ENCODE assay signal across 23 mouse cellular contexts in the genomic region with DNA sequence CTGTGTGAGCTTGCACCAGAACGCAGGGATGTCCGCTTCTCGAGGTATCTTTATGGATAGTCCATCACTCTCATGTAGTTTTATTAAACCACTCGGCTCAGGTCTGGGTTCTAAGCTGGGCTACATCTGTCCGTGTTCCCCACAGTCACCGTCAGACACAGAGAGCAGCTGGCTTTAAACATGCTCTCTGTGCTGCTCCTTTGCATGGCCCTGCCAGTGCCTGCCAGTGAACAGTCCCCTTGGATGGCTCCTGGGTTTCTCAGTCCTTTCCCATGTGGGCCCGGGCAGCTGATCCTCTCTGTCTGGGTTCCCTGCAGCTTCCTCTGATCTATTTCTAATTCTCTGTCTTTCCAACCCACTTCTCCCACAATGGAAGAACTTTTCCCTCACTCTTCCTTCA.
DNase-seq lines count a peak whose midpoint lies in the region; ATAC-seq and TF ChIP-seq lines count a peak whose summit lies in the region.
"Had no signal": no experiment of that assay in that cellular context is flagged by ENCODE, and none has a peak within 500 bp of the region (broad histone marks: within the 10 kb centered on the region; RNA-seq: fewer than 3 reads in every experiment).

No protein-coding gene starts in this region.

- H3K4me3 ChIP-seq in forebrain, embryonic 10.5 days = no peak overlapping the region
- no peak overlapping the region for H3K4me3 ChIP-seq in forebrain, embryonic 14.5 days (ENCODE audit: low read depth, low read length)
- H3K4me3 ChIP-seq in hindbrain, embryonic 10.5 days = no peak overlapping the region
- no peak overlapping the region for H3K4me3 ChIP-seq in hindbrain, embryonic 12.5 days
- no peak overlapping the region for H3K4me3 ChIP-seq in midbrain, embryonic 10.5 days
- no peak overlapping the region for H3K4me3 ChIP-seq in midbrain, embryonic 13.5 days (replicated peaks)
- peak overlapping the region; percentile 69 for H3K4me3 ChIP-seq in E14TG2a.4 (replicated peaks; ENCODE audit: low read length)
- H3K4me3 ChIP-seq: embryonic facial prominence, embryonic 12.5 days; embryonic facial prominence, embryonic 15.5 days; forebrain, embryonic 12.5 days; heart, embryonic 13.5 days had no signal

- WGBS in forebrain, embryonic 10.5 days = 88% methylated on average over 7 of the region's 7 CpGs
- WGBS in forebrain, embryonic 14.5 days = 82% methylated on average over 7 of the region's 7 CpGs
- 86% methylated on average over 7 of the region's 7 CpGs for WGBS in hindbrain, embryonic 10.5 days
- 91% methylated on average over 7 of the region's 7 CpGs for WGBS in hindbrain, embryonic 12.5 days
- 86% methylated on average over 7 of the region's 7 CpGs for WGBS in midbrain, embryonic 10.5 days
- 81% methylated on average over 7 of the region's 7 CpGs for WGBS in midbrain, embryonic 13.5 days

- DNase-seq in forebrain, embryonic 10.5 days (ENCODE audit: extremely low spot score, low spot score) = no peak
- DNase-seq in forebrain, embryonic 14.5 days (ENCODE audit: low spot score) = no peak
- no peak for DNase-seq in hindbrain, embryonic 10.5 days (ENCODE audit: low spot score)
- no peak for DNase-seq in midbrain, embryonic 10.5 days (ENCODE audit: low spot score)
- DNase-seq: adrenal gland, postnatal 10 days; adrenal gland, postnatal 36 days; cerebellum, adult 18-20 months; cerebellum, adult 9-11 months; cerebellum, postnatal 25 days; gastrocnemius, postnatal 10 days; gastrocnemius, postnatal 36 days had no signal

- H3K27ac ChIP-seq in forebrain, embryonic 10.5 days = peak overlapping the region; percentile 90
- H3K27ac ChIP-seq in forebrain, embryonic 14.5 days (ENCODE audit: low read depth, low read length) = no peak overlapping the region
- H3K27ac ChIP-seq in hindbrain, embryonic 10.5 days = peak overlapping the region; percentile 90
- H3K27ac ChIP-seq in hindbrain, embryonic 12.5 days = no peak overlapping the region
- peak overlapping the region; percentile 91 for H3K27ac ChIP-seq in midbrain, embryonic 10.5 days (replicated peaks)
- H3K27ac ChIP-seq in midbrain, embryonic 13.5 days = no peak overlapping the region
- H3K27ac ChIP-seq: embryonic facial prominence, embryonic 12.5 days; embryonic facial prominence, embryonic 15.5 days; heart, embryonic 13.5 days had no signal

- no peak for TF ChIP-seq CTCF in E14TG2a.4 (conservative IDR thresholded peaks at IDR 0.05; ENCODE audit: low read length)

- H3K9ac ChIP-seq in forebrain, embryonic 14.5 days (ENCODE audit: low read length) = no peak overlapping the region
- no peak overlapping the region for H3K9ac ChIP-seq in hindbrain, embryonic 12.5 days
- no peak overlapping the region for H3K9ac ChIP-seq in midbrain, embryonic 13.5 days (replicated peaks)
- H3K9ac ChIP-seq: embryonic facial prominence, embryonic 12.5 days; embryonic facial prominence, embryonic 15.5 days; forebrain, embryonic 12.5 days; heart, embryonic 13.5 days had no signal

- peaks cover 54% of the 10 kb centered on the region for H3K4me1 ChIP-seq in forebrain, embryonic 10.5 days
- peaks cover 12% of the 10 kb centered on the region for H3K4me1 ChIP-seq in forebrain, embryonic 14.5 days (ENCODE audit: control insufficient read depth, insufficient read depth, low read length)
- H3K4me1 ChIP-seq in hindbrain, embryonic 10.5 days (replicated peaks) = peaks cover 45% of the 10 kb centered on the region
- H3K4me1 ChIP-seq in hindbrain, embryonic 12.5 days = peaks cover 28% of the 10 kb centered on the region
- H3K4me1 ChIP-seq in midbrain, embryonic 10.5 days = peaks cover 47% of the 10 kb centered on the region
- peaks cover 40% of the 10 kb centered on the region for H3K4me1 ChIP-seq in midbrain, embryonic 13.5 days (replicated peaks)
- H3K4me1 ChIP-seq in E14TG2a.4 (replicated peaks; ENCODE audit: low read depth, low read length) = peaks cover 50% of the 10 kb centered on the region
- H3K4me1 ChIP-seq: embryonic facial prominence, embryonic 12.5 days had no signal

- peaks cover 3% of the 10 kb centered on the region; the same call in 1 of the 2 replicates for H3K9me3 ChIP-seq in forebrain, embryonic 10.5 days
- 0 out of 2 replicates have a peak, but pooled peaks cover 3% of the 10 kb centered on the region for H3K9me3 ChIP-seq in forebrain, embryonic 14.5 days (replicated peaks; ENCODE audit: control insufficient read depth, low read length)
- H3K9me3 ChIP-seq in hindbrain, embryonic 10.5 days = no peaks in the 10 kb centered on the region
- no peaks in the 10 kb centered on the region for H3K9me3 ChIP-seq in hindbrain, embryonic 12.5 days (replicated peaks)
- H3K9me3 ChIP-seq in midbrain, embryonic 10.5 days (replicated peaks) = no peaks in the 10 kb centered on the region
- H3K9me3 ChIP-seq in midbrain, embryonic 13.5 days = no peaks in the 10 kb centered on the region
- H3K9me3 ChIP-seq in E14TG2a.4 (ENCODE audit: low read length) = no peaks in the 10 kb centered on the region
- H3K9me3 ChIP-seq: embryonic facial prominence, embryonic 12.5 days; embryonic facial prominence, embryonic 15.5 days; forebrain, embryonic 12.5 days; G1E; heart, embryonic 13.5 days had no signal

- no peak overlapping the region for H3K4me2 ChIP-seq in forebrain, embryonic 14.5 days (ENCODE audit: low read length)
- H3K4me2 ChIP-seq in hindbrain, embryonic 12.5 days (replicated peaks) = no peak overlapping the region
- no peak overlapping the region for H3K4me2 ChIP-seq in midbrain, embryonic 13.5 days (replicated peaks)
- H3K4me2 ChIP-seq: embryonic facial prominence, embryonic 12.5 days; embryonic facial prominence, embryonic 15.5 days; forebrain, embryonic 12.5 days; heart, embryonic 13.5 days had no signal

- no peaks in the 10 kb centered on the region for H3K27me3 ChIP-seq in forebrain, embryonic 10.5 days (ENCODE audit: poor library complexity, severe bottlenecking)
- no peaks in the 10 kb centered on the region for H3K27me3 ChIP-seq in forebrain, embryonic 14.5 days (replicated peaks; ENCODE audit: control insufficient read depth, insufficient read depth, low read length)
- H3K27me3 ChIP-seq in hindbrain, embryonic 10.5 days (ENCODE audit: insufficient read depth, poor library complexity, severe bottlenecking) = 0 out of 2 replicates have a peak, but pooled peaks cover 2% of the 10 kb centered on the region
- no peaks in the 10 kb centered on the region; the same call in 1 of the 2 replicates for H3K27me3 ChIP-seq in hindbrain, embryonic 12.5 days
- H3K27me3 ChIP-seq in midbrain, embryonic 10.5 days (ENCODE audit: low read depth, poor library complexity, severe bottlenecking) = no peaks in the 10 kb centered on the region
- H3K27me3 ChIP-seq in midbrain, embryonic 13.5 days = no peaks in the 10 kb centered on the region
- 0 out of 2 replicates have a peak, but pooled peaks cover 3% of the 10 kb centered on the region for H3K27me3 ChIP-seq in E14TG2a.4 (ENCODE audit: insufficient read depth, low read length)
- H3K27me3 ChIP-seq: embryonic facial prominence, embryonic 12.5 days; embryonic facial prominence, embryonic 15.5 days; forebrain, embryonic 12.5 days; heart, embryonic 13.5 days; Patski had no signal

- ATAC-seq in forebrain, embryonic 14.5 days = no peak
- no peak for ATAC-seq in hindbrain, embryonic 12.5 days (ENCODE audit: low FRiP score)
- ATAC-seq in midbrain, embryonic 13.5 days = no peak
- ATAC-seq: forebrain, embryonic 16.5 days; hindbrain, embryonic 16.5 days; intestine, embryonic 16.5 days; Patski had no signal

- H3K36me3 ChIP-seq in forebrain, embryonic 10.5 days (replicated peaks) = 0 out of 2 replicates have a peak, but pooled peaks cover 5% of the 10 kb centered on the region
- H3K36me3 ChIP-seq in forebrain, embryonic 14.5 days (ENCODE audit: control insufficient read depth, insufficient read depth, low read length) = no peaks in the 10 kb centered on the region
- H3K36me3 ChIP-seq in hindbrain, embryonic 10.5 days = no peaks in the 10 kb centered on the region
- no peaks in the 10 kb centered on the region for H3K36me3 ChIP-seq in hindbrain, embryonic 12.5 days
- no peaks in the 10 kb centered on the region for H3K36me3 ChIP-seq in midbrain, embryonic 10.5 days
- H3K36me3 ChIP-seq in midbrain, embryonic 13.5 days = no peaks in the 10 kb centered on the region
- peaks cover 4% of the 10 kb centered on the region; the same call in 1 of the 2 replicates for H3K36me3 ChIP-seq in E14TG2a.4 (ENCODE audit: insufficient read depth, low read length)
- H3K36me3 ChIP-seq: embryonic facial prominence, embryonic 12.5 days; embryonic facial prominence, embryonic 15.5 days; forebrain, embryonic 12.5 days; G1E; heart, embryonic 13.5 days had no signal

Comparison
In these comparisons a context has a peak if more than half of its experiments do, and no peak if none do; other contexts are left out.
1. H3K27ac ChIP-seq: peak in forebrain, embryonic 10.5 days (single experiment), hindbrain, embryonic 10.5 days (single experiment) and midbrain, embryonic 10.5 days (single experiment); none in forebrain, embryonic 14.5 days (single experiment), hindbrain, embryonic 12.5 days (single experiment) and midbrain, embryonic 13.5 days (single experiment).